Mouse (Mus musculus): ENCODE data around the gene Cdk15. TPM values are rescaled to one million over a fixed set of nuclear protein-coding genes. Genes with fewer than 3 reads are reported as not detected.

The Cdk15 gene
- polyA plus RNA-seq, 1 experiment from 2014 or later = 0.57 TPM

- ATAC-seq = peak; percentile 44
- Histone ChIP-seq H3K4me2 (replicated peaks) (peak overlapping the region; percentile 63), H3K4me1 (replicated peaks) (peaks cover 14% of the 10 kb centered on the region), H3K27me3 (no peaks in the 10 kb centered on the region), H3K9ac (replicated peaks) (peak overlapping the region; percentile 45), H3K36me3 (no peaks in the 10 kb centered on the region), H3K9me3 (0 out of 2 replicates have a peak, but pooled peaks cover 3% of the 10 kb centered on the region), H3K27ac (no peak overlapping the region), H3K4me3 (replicated peaks) (peak overlapping the region; percentile 58)
- under 1% methylated on average over 19 of the region's 19 CpGs for WGBS
Measured at GRCm38 (mm10) chr1:59237614-59238211, 19.0 kb upstream of the Cdk15 start.

- no peak overlapping the region for H3K4me2 ChIP-seq (replicated peaks)
- ATAC-seq = no peak
- 0 out of 2 replicates have a peak, but pooled peaks cover 3% of the 10 kb centered on the region for H3K9me3 ChIP-seq
- no peaks in the 10 kb centered on the region for H3K27me3 ChIP-seq
- no peak overlapping the region for H3K9ac ChIP-seq (replicated peaks)
- WGBS = 62% methylated on average over 2 of the region's 2 CpGs
- H3K36me3 ChIP-seq = no peaks in the 10 kb centered on the region
- H3K4me3 ChIP-seq (replicated peaks) = no peak overlapping the region
- no peaks in the 10 kb centered on the region for H3K4me1 ChIP-seq (replicated peaks)
- no peak overlapping the region for H3K27ac ChIP-seq
Measured at GRCm38 (mm10) chr1:59243770-59244169, 12.9 kb upstream of the Cdk15 start.

GRCm38 (mm10) chr1:59247602-59248001 lies 9.1 kb upstream of the Cdk15 start:
- Histone ChIP-seq H3K36me3 (no peaks in the 10 kb centered on the region), H3K4me1 (replicated peaks) (no peaks in the 10 kb centered on the region), H3K9ac (replicated peaks) (no peak overlapping the region), H3K4me2 (replicated peaks) (no peak overlapping the region), H3K27ac (no peak overlapping the region), H3K4me3 (replicated peaks) (no peak overlapping the region), H3K27me3 (no peaks in the 10 kb centered on the region), H3K9me3 (no peaks in the 10 kb centered on the region)
- WGBS = 4% methylated on average over 9 of the region's 9 CpGs
- ATAC-seq = peak; percentile 40; the same call in 1 of the 2 replicates

- Histone ChIP-seq H3K4me1 (replicated peaks) (peaks cover 17% of the 10 kb centered on the region), H3K36me3 (no peaks in the 10 kb centered on the region), H3K4me3 (replicated peaks) (peak overlapping the region; percentile 26), H3K4me2 (replicated peaks) (peak overlapping the region; percentile 50), H3K9me3 (no peaks in the 10 kb centered on the region), H3K27ac (no peak overlapping the region), H3K27me3 (peaks cover 7% of the 10 kb centered on the region), H3K9ac (replicated peaks) (no peak overlapping the region)
- no peak for ATAC-seq
- 7% methylated on average over 7 of the region's 7 CpGs for WGBS
Measured at GRCm38 (mm10) chr1:59252762-59253161, 3.9 kb upstream of the Cdk15 start.

- 4% methylated on average over 15 of the region's 18 CpGs for WGBS
- Histone ChIP-seq H3K27me3 (peaks cover 7% of the 10 kb centered on the region), H3K9me3 (no peaks in the 10 kb centered on the region), H3K9ac (replicated peaks) (peak overlapping the region; percentile 55), H3K4me2 (replicated peaks) (peak overlapping the region; percentile 50), H3K36me3 (no peaks in the 10 kb centered on the region), H3K4me1 (replicated peaks) (peaks cover 21% of the 10 kb centered on the region), H3K4me3 (replicated peaks) (peak overlapping the region; percentile 26), H3K27ac (no peak overlapping the region)
- ATAC-seq = peak; percentile 76
Measured at GRCm38 (mm10) chr1:59253301-59253909, 3.3 kb upstream of the Cdk15 start.

GRCm38 (mm10) chr1:59257736-59258135 lies 1.0 kb downstream of the Cdk15 start:
- Histone ChIP-seq H3K36me3 (no peaks in the 10 kb centered on the region), H3K4me3 (replicated peaks) (no peak overlapping the region), H3K9me3 (no peaks in the 10 kb centered on the region), H3K4me1 (replicated peaks) (peaks cover 21% of the 10 kb centered on the region), H3K4me2 (replicated peaks) (no peak overlapping the region), H3K9ac (replicated peaks) (no peak overlapping the region; the same call in 1 of the 2 replicates), H3K27ac (no peak overlapping the region), H3K27me3 (peaks cover 9% of the 10 kb centered on the region)
- WGBS = 17% methylated on average over 3 of the region's 3 CpGs
- ATAC-seq = no peak

GRCm38 (mm10) chr1:59268931-59269330 lies 12.2 kb downstream of the Cdk15 start:
- Histone ChIP-seq H3K27me3 (no peaks in the 10 kb centered on the region), H3K9ac (replicated peaks) (no peak overlapping the region), H3K27ac (no peak overlapping the region), H3K36me3 (no peaks in the 10 kb centered on the region), H3K4me2 (replicated peaks) (no peak overlapping the region), H3K4me3 (replicated peaks) (no peak overlapping the region), H3K4me1 (replicated peaks) (peaks cover 11% of the 10 kb centered on the region), H3K9me3 (no peaks in the 10 kb centered on the region)
- ATAC-seq = no peak
- 70% methylated on average over 8 of the region's 8 CpGs for WGBS

GRCm38 (mm10) chr1:59269466-59269865 lies 12.8 kb downstream of the Cdk15 start:
- Histone ChIP-seq H3K4me3 (replicated peaks) (no peak overlapping the region), H3K4me1 (replicated peaks) (peaks cover 11% of the 10 kb centered on the region), H3K36me3 (no peaks in the 10 kb centered on the region), H3K27me3 (no peaks in the 10 kb centered on the region), H3K27ac (no peak overlapping the region), H3K9ac (replicated peaks) (no peak overlapping the region), H3K4me2 (replicated peaks) (no peak overlapping the region), H3K9me3 (no peaks in the 10 kb centered on the region)
- ATAC-seq = no peak
- WGBS = 84% methylated on average over 6 of the region's 6 CpGs

GRCm38 (mm10) chr1:59269951-59270689 lies 13.4 kb downstream of the Cdk15 start:
- H3K36me3 ChIP-seq = no peaks in the 10 kb centered on the region
- H3K4me3 ChIP-seq (replicated peaks) = no peak overlapping the region
- 54% methylated on average over 20 of the region's 20 CpGs for WGBS
- no peaks in the 10 kb centered on the region for H3K27me3 ChIP-seq
- H3K4me1 ChIP-seq (replicated peaks) = peaks cover 11% of the 10 kb centered on the region
- H3K9ac ChIP-seq (replicated peaks) = no peak overlapping the region
- H3K4me2 ChIP-seq (replicated peaks) = no peak overlapping the region
- no peaks in the 10 kb centered on the region for H3K9me3 ChIP-seq
- no peak overlapping the region for H3K27ac ChIP-seq
- no peak for ATAC-seq

- no peak for ATAC-seq
- Histone ChIP-seq H3K27ac (no peak overlapping the region), H3K4me3 (replicated peaks) (no peak overlapping the region), H3K27me3 (no peaks in the 10 kb centered on the region), H3K9me3 (no peaks in the 10 kb centered on the region), H3K4me1 (replicated peaks) (peaks cover 11% of the 10 kb centered on the region), H3K4me2 (replicated peaks) (no peak overlapping the region), H3K9ac (replicated peaks) (no peak overlapping the region), H3K36me3 (no peaks in the 10 kb centered on the region)
- 44% methylated on average over 3 of the region's 3 CpGs for WGBS
Measured at GRCm38 (mm10) chr1:59272189-59272588, 15.5 kb downstream of the Cdk15 start.

GRCm38 (mm10) chr1:59285880-59286279 lies 29.2 kb downstream of the Cdk15 start:
- Histone ChIP-seq H3K36me3 (no peaks in the 10 kb centered on the region), H3K4me3 (replicated peaks) (no peak overlapping the region), H3K27me3 (no peaks in the 10 kb centered on the region), H3K4me1 (replicated peaks) (no peaks in the 10 kb centered on the region), H3K4me2 (replicated peaks) (no peak overlapping the region), H3K9me3 (no peaks in the 10 kb centered on the region), H3K27ac (no peak overlapping the region), H3K9ac (replicated peaks) (no peak overlapping the region)
- WGBS = 91% methylated on average over 5 of the region's 5 CpGs
- ATAC-seq = no peak

GRCm38 (mm10) chr1:59286316-59286850 lies 29.7 kb downstream of the Cdk15 start:
- 0 out of 2 replicates have a peak, but pooled peaks cover 2% of the 10 kb centered on the region for H3K4me1 ChIP-seq (replicated peaks)
- no peak overlapping the region for H3K4me2 ChIP-seq (replicated peaks)
- no peak overlapping the region for H3K9ac ChIP-seq (replicated peaks)
- no peak overlapping the region for H3K27ac ChIP-seq
- no peaks in the 10 kb centered on the region for H3K27me3 ChIP-seq
- WGBS = 74% methylated on average over 13 of the region's 13 CpGs
- H3K36me3 ChIP-seq = no peaks in the 10 kb centered on the region
- no peak overlapping the region for H3K4me3 ChIP-seq (replicated peaks)
- ATAC-seq = no peak
- no peaks in the 10 kb centered on the region for H3K9me3 ChIP-seq
